Mouse (Mus musculus) macrophage (primary cell): ENCODE data around the gene Zfp423. TPM values are rescaled to one million over a fixed set of nuclear protein-coding genes. Genes with fewer than 3 reads are reported as not detected.

Experiments used
- H3K27ac ChIP-seq: fragments of 350-480 bp; formaldehyde crosslinking; 2 replicates; pipeline ENCODE4 v1.9.0; 2021
- H3K36me3 ChIP-seq: fragments of 350-480 bp; formaldehyde crosslinking; 2 replicates; pipeline ENCODE4 v1.9.0; 2021; ENCODE audit errors: inconsistent target
- H3K4me3 ChIP-seq: fragments of 350-480 bp; formaldehyde crosslinking; 2 replicates; pipeline ENCODE4 v1.9.0; 2021; ENCODE audit errors: inconsistent target
- H3K79me2 ChIP-seq: fragments of 350-480 bp; formaldehyde crosslinking; 2 replicates; pipeline ENCODE4 v1.9.0; 2021; ENCODE audit errors: inconsistent target
- WGBS: methylation state at CpG from one replicate; pipeline ENCODE4 v1.1.7; 2026; ENCODE audit warnings: inconsistent platforms; ENCODE audit not compliant: missing documents; 5-methylcytosine and 5-hydroxymethylcytosine counted together
- polyA plus RNA-seq: library from polyadenylated mRNA; stranded (reverse); fragments of 250-400 nt; gene quantifications from 3 replicates; pipeline ENCODE4 v1.2.4, GENCODE M21; 2018; ENCODE audit warnings: inconsistent platforms
- total RNA-seq, 78 experiments: library from RNA; depleted of rRNA; stranded (reverse); fragments of 250-400 nt; gene quantifications; 1 replicate in 9 of 78; 2 replicates in 24 of 78; 3 replicates in 43 of 78; 4 replicates in 2 of 78; pipeline ENCODE4 v1.2.4; 2018; ENCODE audit warnings: inconsistent platforms in 56 of 78

The Zfp423 gene
- total RNA-seq (2018; cell fraction: chromatin; rRNA removed): 1 to 10 TPM in 1 of 26 experiments, not detected in 25; 1.1 TPM
- not detected for total RNA-seq (2018; cell fraction: cytosol; rRNA removed)
- not detected for total RNA-seq (2018; cell fraction: nucleus; rRNA removed)
- polyA plus RNA-seq: not detected in 3 replicates

DNA sequence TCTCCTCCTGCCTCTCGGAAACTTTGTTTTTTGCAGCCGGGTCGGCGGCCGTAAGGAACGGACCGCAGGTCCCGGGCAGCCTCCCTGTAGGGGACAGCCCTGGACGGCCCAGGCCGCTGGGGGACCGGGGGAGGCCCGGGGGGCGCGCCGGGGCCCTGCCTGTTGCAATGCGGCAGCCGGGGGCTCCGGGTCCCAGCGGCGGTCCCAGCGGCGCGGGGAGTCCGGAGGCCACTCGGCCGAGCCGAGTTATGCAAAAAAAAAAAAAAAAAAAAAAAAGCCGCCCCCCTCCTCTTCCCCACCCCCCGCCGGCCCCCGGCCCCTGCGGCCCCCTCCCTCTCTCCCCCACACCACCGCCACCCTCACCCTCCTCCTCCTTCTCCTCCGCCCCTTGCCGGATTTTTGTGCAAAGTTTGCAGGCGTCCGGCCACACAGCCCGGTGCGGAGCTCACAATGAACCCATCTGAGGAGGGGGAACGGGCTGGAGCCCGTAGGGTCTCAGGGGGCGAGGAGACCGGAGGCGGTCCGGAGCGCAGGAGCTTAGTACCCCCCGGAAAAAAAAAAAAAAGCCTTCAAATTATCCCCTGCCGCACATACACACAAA, at the start of gene Zfp423:
Gene Zfp423, minus strand, starts transcription at position 276 of the 601 bp plus-strand sequence.
- no peak within 1 kb of the TSS for H3K4me3 ChIP-seq
- WGBS: 4% methylated on average over 28 of the region's 48 CpGs
- no peaks in the 10 kb centered on the region for H3K36me3 ChIP-seq
- H3K79me2 ChIP-seq: no peaks in the 10 kb centered on the region
- no peak within 1 kb of the TSS for H3K27ac ChIP-seq

DNA sequence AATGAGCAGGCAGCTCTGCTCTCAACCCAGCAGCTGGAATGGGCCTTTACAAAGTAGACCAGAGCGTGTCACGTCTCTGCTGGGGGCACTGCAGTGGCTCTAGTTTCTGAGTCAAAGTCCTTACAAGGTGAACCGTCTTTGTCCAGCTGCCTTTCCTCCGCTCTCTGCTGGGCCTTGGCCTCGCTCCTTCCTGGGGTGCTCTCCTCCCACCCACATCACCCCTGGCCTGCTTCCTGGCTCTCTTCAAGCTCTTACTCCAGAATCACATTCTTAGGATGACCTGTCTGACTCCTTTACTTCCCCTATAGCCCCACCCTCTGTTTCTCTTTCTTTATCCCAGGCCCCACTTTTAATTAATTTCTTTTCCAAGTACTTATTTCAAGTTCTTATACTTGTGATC, 47.4 kb upstream of the Zfp423 start:
- Histone ChIP-seq H3K27ac (no peak overlapping the region), H3K4me3 (no peak overlapping the region), H3K79me2 (no peaks in the 10 kb centered on the region), H3K36me3 (no peaks in the 10 kb centered on the region)
- WGBS: 85% methylated on average over 5 of the region's 5 CpGs

DNA sequence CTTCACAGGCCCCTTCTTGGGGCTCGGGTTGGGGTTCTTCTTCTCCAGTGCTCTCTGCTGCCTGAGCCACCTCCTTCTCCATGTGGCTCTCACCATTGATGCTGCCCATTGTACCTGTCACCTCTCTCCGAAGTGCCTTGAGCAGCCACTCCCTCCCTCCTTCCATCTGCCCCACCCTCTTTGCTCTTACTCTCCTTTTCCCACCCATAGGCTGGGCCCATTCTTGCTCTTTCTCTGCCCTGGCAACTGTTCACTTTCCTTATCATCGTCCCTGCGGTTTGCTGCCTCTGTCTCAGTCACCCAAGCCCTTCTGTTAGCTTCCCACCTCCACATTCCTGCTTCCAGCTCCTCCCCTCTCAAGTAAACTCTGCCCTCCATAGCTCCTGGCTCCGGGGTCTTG, 25.4 kb upstream of the Zfp423 start:
- Histone ChIP-seq H3K27ac (no peak overlapping the region), H3K4me3 (no peak overlapping the region), H3K79me2 (no peaks in the 10 kb centered on the region), H3K36me3 (no peaks in the 10 kb centered on the region)
- WGBS: 50% methylated on average over 5 of the region's 5 CpGs

DNA sequence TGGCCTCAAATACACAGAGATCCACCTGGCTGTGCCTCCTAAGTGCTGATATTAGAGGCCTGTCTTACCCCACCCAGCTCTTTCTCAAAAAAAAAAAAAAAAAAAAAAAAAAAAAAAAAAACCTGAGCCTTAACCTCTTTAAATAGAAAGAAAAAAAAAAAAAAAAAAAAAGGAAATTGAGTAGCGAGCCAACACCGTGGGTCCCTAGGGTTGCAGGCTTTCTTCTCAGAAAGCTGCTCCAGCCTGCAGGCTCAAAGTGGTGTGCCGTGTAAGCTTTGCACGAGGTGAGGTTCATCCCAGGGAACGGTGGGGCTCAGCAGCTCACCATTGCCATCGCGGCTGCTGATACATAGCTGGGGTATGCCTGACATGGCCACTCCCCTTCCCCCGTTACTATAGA, 24.6 kb upstream of the Zfp423 start:
- H3K4me3 ChIP-seq: no peak overlapping the region
- 16% methylated on average over 8 of the region's 8 CpGs for WGBS
- no peaks in the 10 kb centered on the region for H3K79me2 ChIP-seq
- H3K36me3 ChIP-seq: no peaks in the 10 kb centered on the region
- H3K27ac ChIP-seq: no peak overlapping the region

DNA sequence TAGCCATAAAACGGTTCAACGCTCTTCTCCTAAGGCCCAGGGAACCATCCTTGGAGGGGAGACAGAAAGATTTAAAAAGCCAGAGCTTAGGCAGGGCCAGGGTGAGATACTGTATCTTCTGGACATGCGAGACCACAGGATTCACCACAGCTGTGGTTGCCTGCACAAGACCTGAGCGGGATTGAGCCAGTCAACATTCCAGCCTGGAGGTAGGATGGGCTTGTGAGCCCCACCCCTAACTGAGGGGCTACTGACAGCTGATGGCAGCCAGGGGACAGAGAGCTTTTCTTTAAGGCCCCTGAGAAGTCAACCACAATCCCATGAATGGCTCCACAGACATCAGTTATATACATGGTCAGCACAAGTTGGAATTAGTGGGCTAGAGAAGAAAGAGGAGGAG, 23.5 kb upstream of the Zfp423 start:
- H3K27ac ChIP-seq: no peak overlapping the region
- no peaks in the 10 kb centered on the region for H3K79me2 ChIP-seq
- H3K4me3 ChIP-seq: no peak overlapping the region
- H3K36me3 ChIP-seq: no peaks in the 10 kb centered on the region
- 87% methylated on average over 4 of the region's 4 CpGs for WGBS

DNA sequence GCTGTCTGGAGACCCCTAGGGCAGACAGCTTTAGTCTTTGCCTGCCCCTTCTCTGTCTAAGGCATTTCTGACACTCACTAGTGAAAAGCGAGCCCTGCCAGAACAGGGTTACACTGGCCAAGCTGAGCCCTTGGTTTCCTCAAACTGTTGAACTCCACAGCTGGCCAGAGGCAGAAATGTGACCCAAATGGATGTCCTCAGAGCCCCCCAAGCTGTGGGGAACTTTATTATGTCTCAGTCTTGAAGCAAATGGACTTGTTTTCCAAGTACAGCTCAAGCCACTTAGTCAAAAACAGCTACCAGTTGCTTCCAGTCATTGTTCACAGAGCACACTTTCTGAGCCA, 16.0 kb upstream of the Zfp423 start:
- Histone ChIP-seq H3K79me2 (no peaks in the 10 kb centered on the region), H3K27ac (no peak overlapping the region), H3K4me3 (no peak overlapping the region), H3K36me3 (no peaks in the 10 kb centered on the region)
- 71% methylated on average over 1 of the region's 1 CpGs for WGBS

DNA sequence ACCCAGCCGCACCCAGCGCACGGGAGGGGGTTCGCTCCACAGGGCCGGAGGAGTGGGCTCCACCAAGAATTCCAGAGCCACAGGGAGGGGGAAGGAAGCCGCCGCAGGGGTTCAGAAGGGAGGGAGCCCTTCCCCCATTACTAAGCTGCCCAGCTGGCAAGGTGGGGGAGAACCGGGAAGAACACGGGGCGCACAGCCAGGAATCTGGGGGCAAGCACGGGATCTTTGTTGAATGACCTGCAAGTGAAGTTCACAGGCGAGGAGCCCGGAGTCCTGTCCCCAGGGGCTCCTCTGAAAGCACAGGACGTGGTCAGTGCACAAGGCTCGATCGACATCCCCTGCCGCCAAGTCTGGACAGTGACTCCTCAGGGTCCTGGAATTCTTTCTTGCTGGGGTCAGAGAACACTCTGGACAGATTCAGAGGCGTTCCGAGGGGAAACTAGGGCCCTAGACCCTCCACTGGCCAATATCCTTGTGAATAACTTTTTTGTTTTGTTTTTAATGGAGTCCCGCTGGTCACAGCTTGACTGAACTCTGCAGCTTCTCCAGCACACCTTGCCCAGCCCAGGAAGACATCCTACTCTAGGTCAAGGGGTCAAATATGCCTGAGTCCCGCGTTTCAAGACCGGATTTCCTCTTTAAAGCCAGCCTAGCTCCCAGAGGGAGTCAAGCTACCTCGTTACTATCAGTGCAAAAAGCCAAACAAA, 15.5 kb upstream of the Zfp423 start:
- no peaks in the 10 kb centered on the region for H3K79me2 ChIP-seq
- no peak overlapping the region for H3K4me3 ChIP-seq
- H3K27ac ChIP-seq: no peak overlapping the region
- 10% methylated on average over 23 of the region's 24 CpGs for WGBS
- H3K36me3 ChIP-seq: no peaks in the 10 kb centered on the region

DNA sequence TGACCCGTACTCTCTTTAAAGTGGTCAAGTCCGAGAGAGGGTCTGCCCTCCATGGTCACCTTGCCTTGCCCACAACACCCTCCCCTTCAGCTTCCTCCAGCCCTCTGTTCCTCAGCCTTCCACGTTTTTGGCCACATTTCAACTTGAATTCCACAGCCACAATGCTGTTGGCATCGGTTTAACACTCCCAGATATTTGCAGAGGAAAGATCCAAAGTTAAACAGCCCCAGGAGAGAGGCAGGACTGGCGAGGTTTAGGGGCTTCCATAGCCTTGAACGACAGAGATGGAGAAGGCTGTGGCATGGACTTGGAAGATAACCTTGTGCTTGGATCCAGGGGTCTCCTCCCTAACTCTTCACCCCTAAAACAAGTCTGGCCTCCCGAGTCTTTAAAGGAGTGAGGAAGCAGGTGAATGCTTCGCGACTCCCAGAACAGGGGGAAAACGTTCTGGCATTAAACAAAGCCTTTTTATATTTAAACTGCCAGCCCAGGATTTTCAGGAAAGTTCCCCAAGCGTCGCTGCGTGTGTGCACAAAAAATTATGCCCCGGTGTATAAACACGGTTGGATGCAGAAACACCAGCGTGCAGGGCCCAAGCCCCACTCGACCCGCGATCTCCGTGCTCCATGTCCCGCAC, 14.8 kb upstream of the Zfp423 start:
- Histone ChIP-seq H3K36me3 (no peaks in the 10 kb centered on the region), H3K4me3 (no peak overlapping the region), H3K79me2 (no peaks in the 10 kb centered on the region), H3K27ac (no peak overlapping the region)
- WGBS: 28% methylated on average over 21 of the region's 21 CpGs

DNA sequence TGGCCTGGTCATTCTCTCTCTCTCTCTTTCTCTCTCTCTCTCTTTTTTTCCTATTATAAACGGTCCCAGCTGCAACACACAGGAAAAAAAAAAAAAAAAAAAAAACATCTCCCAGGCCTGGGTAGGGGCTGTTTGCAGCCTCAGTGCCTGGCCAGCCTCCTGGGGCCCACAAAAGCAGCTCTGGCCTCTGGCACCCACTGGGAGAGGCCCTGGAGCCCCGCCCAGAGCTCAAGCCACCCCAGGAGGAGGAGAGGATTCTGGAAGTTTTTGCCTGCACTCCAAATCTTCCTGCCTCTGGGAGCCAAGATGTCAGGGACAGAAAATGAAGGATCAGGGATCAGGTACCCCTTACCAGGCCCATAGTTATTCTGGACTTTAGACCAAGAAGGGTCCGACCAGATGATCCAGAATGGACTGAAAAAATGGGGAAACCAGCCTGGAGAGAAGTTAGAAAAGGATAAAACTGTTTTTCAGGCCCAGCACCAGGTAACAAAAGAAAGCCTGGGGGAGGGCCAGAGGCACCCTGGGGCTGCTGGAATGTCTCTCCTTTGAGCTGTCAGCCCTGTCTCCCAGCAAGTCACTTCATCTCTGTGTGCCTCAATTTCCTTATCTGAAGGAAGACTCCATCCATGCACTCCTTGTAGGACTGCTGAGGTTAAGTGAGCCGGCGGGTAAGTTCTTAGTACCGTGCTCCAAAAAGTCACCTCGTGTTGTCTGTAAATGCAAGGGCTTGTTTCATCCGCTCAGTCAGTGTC, 8.6 kb upstream of the Zfp423 start:
- Histone ChIP-seq H3K79me2 (no peaks in the 10 kb centered on the region), H3K4me3 (no peak overlapping the region), H3K27ac (no peak overlapping the region), H3K36me3 (no peaks in the 10 kb centered on the region)
- WGBS: 86% methylated on average over 8 of the region's 8 CpGs

DNA sequence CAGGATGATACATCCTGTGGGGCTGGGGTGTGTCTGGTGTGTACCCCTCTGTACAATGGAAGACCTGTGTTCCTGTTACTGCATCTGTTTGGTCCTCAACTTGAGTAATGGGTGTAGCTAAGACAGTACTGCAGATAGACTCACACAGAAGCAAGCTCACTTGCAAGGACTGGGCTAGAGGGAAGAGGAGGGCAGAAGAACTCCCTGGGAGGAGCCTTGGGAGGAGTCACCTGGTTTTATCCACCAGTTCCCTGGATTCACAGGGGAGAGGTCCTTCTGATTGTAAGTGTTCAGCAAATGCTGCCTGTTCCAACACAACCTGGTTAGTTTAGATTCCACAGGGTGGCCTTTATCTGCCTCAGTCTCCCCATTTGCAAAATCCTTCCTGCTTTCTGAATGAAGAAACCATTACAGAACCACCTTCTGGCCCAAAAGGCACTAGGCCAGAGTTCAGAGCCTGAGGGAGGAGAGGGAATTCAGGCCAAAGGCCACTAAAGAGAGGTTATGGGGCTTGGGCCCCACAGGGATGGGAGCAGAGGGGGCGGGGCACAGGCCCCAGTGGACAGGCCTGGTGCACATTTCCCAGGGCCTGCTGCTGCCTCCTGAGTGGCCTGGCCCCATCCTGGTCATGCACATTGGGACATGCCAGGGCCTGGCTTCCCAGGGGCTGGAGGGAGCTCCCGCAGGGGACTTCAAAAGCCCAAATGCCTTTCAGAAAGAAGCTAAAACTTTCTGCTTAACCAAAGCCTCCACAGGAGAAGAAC, 7.8 kb upstream of the Zfp423 start:
- no peaks in the 10 kb centered on the region for H3K36me3 ChIP-seq
- H3K4me3 ChIP-seq: no peak overlapping the region
- no peak overlapping the region for H3K27ac ChIP-seq
- WGBS: 95% methylated on average over 2 of the region's 2 CpGs
- H3K79me2 ChIP-seq: no peaks in the 10 kb centered on the region

DNA sequence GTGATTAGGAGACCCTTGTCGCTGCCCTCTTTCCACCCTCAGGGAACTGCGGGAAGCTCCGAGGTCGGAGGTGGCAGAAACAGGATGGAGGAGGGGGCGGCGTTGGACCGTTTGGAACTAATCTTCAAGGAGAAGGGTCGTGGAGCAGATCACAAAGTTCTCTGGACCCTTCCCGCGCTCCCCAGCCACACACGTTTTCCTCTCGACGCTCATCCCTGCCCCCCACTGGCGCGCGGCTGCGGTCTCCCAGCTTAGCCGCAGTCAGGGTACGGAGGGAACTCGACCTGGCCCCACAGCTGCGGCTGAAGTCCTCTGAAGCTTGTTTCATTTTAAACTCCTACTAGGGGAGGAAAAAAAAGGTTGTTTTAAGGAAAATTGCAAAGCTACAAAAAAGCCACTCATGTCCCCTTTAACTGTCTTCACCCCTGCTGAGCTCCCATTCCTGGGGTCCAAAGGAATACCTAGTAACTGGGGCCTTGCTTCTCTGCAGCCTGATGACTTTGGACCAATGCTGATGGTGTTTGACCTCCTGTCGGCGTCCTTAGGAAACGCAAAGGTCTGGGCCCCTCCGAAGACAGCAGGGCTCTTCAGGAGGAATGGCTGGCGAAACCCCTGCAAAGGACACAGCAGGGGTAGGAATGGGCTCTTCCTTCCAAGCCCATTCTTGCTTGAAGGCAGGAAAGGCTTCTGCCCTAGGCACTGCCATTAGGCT, 3.3 kb upstream of the Zfp423 start:
- H3K36me3 ChIP-seq: no peaks in the 10 kb centered on the region
- no peaks in the 10 kb centered on the region for H3K79me2 ChIP-seq
- WGBS: 4% methylated on average over 26 of the region's 26 CpGs
- no peak overlapping the region for H3K4me3 ChIP-seq
- H3K27ac ChIP-seq: no peak overlapping the region

DNA sequence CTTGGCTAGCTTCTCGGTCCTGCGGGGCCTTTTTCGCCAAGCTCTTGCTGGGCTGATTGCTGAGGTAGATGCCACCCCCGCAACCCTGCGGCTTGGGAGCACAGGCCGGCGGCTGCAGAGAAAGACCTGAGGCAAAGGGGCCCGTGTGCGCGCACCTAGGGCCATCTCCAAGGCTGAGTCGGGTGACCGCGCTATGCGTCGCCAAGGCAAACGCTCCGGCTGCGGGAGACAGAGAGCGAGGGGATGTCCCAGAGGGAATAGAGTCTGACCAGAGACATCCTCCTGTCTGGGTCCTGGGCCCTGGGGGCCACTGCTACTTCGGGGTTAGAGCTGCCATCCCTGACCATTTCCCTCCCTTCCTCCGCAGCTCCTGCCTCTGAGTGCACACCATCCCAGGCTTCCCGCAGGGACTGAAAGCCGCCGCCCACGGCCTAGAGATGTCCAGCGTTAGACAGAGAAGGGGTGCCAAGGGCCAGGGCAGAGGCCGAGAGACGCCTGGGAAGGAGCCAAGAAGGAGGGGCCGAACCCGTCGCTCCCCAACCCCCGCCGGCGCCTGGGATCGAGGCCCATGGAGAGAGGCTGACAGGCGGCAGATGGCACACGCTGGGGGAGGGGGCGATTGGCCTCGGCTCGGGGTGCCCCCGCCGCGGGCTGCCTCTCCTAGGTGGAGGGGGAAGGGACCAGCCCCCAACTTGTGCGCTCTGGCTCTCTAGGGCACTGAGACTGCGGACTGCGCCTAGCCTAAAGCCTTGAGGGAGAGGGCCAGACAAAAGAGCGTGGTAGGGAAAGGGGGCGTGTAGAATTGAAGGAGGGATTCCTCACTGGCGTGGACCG, 2.5 kb upstream of the Zfp423 start:
- Histone ChIP-seq H3K27ac (no peak overlapping the region), H3K36me3 (no peaks in the 10 kb centered on the region), H3K79me2 (no peaks in the 10 kb centered on the region), H3K4me3 (no peak overlapping the region)
- 2% methylated on average over 50 of the region's 50 CpGs for WGBS

DNA sequence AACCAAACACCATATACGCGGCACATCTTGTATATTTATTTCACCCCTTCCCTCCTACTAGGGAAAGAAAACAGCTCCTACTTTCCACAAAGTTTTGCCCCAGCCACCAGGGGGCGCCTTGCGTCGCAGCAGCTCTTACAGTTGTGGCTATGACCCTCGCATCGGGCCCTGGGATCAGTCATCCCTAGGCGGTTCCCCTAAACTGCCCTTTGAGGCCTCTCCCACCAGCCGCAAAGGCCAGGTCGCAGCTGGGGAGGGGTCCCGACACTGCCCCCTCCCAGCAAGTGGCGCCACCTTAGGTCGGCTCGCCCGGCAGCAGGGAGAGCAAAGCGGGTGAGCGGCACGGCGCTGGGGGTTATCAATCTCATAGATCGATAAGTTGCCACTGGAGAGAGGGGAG, 1.7 kb upstream of the Zfp423 start:
- WGBS: 3% methylated on average over 19 of the region's 20 CpGs
- Histone ChIP-seq H3K4me3 (no peak overlapping the region), H3K36me3 (no peaks in the 10 kb centered on the region), H3K27ac (no peak overlapping the region), H3K79me2 (no peaks in the 10 kb centered on the region)
